Mouse (Mus musculus): ENCODE data around the gene Srbd1. TPM values are rescaled to one million over a fixed set of nuclear protein-coding genes. Genes with fewer than 3 reads are reported as not detected.

Srbd1 gene
- polyA plus RNA-seq, 1 experiment from 2014 or later = 11.5 TPM

Other genes with a start within 250 kb of the Srbd1 start
- gene Prkce, start 22.6 kb upstream of the Srbd1 start, polyA plus RNA-seq (2014; fragmentation: Nextera tagmentation; extraction: Ambion mirVana) = 3.7 and 4.0 TPM in 2 replicates